Mouse (Mus musculus): ENCODE measurements at regions not wholly inside any gene's neighbourhood (a gene's known extent, or its start where the extent isn't known, plus 50 kb on each side); places are given as distances from the start of the nearest gene placed in this dataset.

- H3K27ac ChIP-seq (ENCODE audit: low read depth): no peak overlapping the region
- no peak overlapping the region for H3K4me2 ChIP-seq (ENCODE audit: low read length)
- no peaks in the 10 kb centered on the region for H3K27me3 ChIP-seq (replicated peaks; ENCODE audit: control insufficient read depth, insufficient read depth, low read length)
Observed at GRCm38 (mm10) chr4:124015323-124015722, 97.5 kb upstream of the 4930535I16Rik start.

GRCm38 (mm10) chr4:124012406-124012805, 94.6 kb upstream of the 4930535I16Rik start:
- ATAC-seq (replicated peaks; ENCODE audit: low FRiP score, low TSS enrichment, low read depth) (no peak), DNase-seq (ENCODE audit: low spot score) (no peak)
- H3K27me3 ChIP-seq (replicated peaks; ENCODE audit: control insufficient read depth, insufficient read depth, low read length): no peaks in the 10 kb centered on the region

More at GRCm38 (mm10) chr4:124015323-124015722, 97.5 kb upstream of the 4930535I16Rik start:
- Histone ChIP-seq H3K4me1 (replicated peaks; ENCODE audit: control insufficient read depth, insufficient read depth, low read length) (no peaks in the 10 kb centered on the region), H3K36me3 (ENCODE audit: control insufficient read depth, insufficient read depth, low read length) (no peaks in the 10 kb centered on the region), H3K9me3 (ENCODE audit: control insufficient read depth, low read length) (no peaks in the 10 kb centered on the region), H3K4me3 (ENCODE audit: low read depth, low read length) (no peak overlapping the region), H3K9ac (ENCODE audit: low read length) (no peak overlapping the region)
- no peak for DNase-seq (ENCODE audit: low spot score)
- WGBS: 15% methylated on average over 6 of the region's 6 CpGs
- no peak for ATAC-seq (replicated peaks; ENCODE audit: low FRiP score, low TSS enrichment, low read depth)

DNA sequence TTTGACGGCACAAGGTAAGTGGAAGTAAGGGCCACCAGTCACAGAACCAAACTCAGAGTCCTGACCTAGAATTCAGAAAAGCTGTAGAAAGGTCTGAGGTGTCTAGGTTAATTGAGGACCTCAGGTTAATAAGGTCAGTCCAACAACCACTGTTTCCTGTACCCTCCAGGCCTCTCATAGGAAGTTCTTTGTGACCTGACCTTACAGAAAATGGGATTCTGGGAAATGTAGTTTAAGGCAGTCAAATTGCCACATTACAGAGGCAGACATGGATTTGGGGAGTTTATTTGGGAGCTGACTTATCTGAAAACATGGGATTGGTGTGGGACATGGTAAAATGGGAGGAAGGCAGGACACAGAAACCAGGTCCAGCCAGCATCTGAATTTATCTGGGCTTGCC, 90.9 kb upstream of the 4930535I16Rik start:
- WGBS: 93% methylated on average over 1 of the region's 1 CpGs
- Histone ChIP-seq H3K4me2 (ENCODE audit: low read length) (no peak overlapping the region), H3K27me3 (replicated peaks; ENCODE audit: control insufficient read depth, insufficient read depth, low read length) (no peaks in the 10 kb centered on the region), H3K27ac (ENCODE audit: low read depth) (no peak overlapping the region), H3K36me3 (ENCODE audit: control insufficient read depth, insufficient read depth, low read length) (no peaks in the 10 kb centered on the region), H3K4me3 (ENCODE audit: low read depth, low read length) (no peak overlapping the region), H3K9ac (ENCODE audit: low read length) (no peak overlapping the region), H3K4me1 (replicated peaks; ENCODE audit: control insufficient read depth, insufficient read depth, low read length) (no peaks in the 10 kb centered on the region), H3K9me3 (ENCODE audit: control insufficient read depth, low read length) (no peaks in the 10 kb centered on the region)
- DNase-seq (ENCODE audit: low spot score) (no peak), ATAC-seq (replicated peaks; ENCODE audit: low FRiP score, low TSS enrichment, low read depth) (no peak)

More at GRCm38 (mm10) chr4:124012406-124012805, 94.6 kb upstream of the 4930535I16Rik start:
- no peaks in the 10 kb centered on the region for H3K36me3 ChIP-seq (ENCODE audit: control insufficient read depth, insufficient read depth, low read length)
- no peak overlapping the region for H3K27ac ChIP-seq (ENCODE audit: low read depth)
- H3K4me3 ChIP-seq (ENCODE audit: low read depth, low read length): no peak overlapping the region
- H3K9me3 ChIP-seq (ENCODE audit: control insufficient read depth, low read length): no peaks in the 10 kb centered on the region
- no peak overlapping the region for H3K4me2 ChIP-seq (ENCODE audit: low read length)
- no peak overlapping the region for H3K9ac ChIP-seq (ENCODE audit: low read length)
- no peaks in the 10 kb centered on the region for H3K4me1 ChIP-seq (replicated peaks; ENCODE audit: control insufficient read depth, insufficient read depth, low read length)
- WGBS: 41% methylated on average over 6 of the region's 6 CpGs

DNA sequence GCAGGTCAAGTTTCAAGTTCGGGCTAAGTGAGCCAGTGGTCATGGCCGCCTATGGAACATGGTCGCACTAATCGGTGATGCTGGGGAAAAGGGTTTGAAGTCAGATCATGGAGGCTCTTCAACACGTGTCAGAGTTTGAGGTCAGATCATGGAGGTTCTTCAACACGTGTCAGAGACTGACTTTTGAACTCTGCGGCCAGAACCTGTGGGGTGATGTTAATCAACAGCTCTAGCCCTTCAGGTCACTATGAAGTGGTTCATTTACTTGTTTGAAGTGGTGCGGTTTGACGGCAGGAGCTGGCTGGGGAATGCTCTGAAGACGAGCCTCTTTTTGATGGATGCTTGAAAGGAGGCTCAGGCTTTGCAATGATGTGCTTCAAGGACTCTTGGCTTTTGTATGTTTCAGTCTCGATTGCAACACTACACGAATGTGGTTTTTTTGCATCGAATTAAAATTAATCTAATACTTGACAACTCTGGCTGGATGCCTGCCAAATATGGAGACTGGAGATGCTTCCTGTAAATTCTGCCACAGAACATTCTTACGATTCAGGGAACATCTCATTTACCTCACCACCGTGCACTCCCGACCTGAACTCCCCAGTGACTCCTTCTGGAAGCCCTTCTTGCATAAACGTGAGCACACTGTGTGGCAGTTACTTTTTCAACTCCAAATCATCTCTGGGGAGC, 87.9 kb upstream of the 4930535I16Rik start:
- H3K27ac ChIP-seq (ENCODE audit: low read depth): no peak overlapping the region
- DNase-seq (ENCODE audit: low spot score): no peak
- H3K27me3 ChIP-seq (replicated peaks; ENCODE audit: control insufficient read depth, insufficient read depth, low read length): no peaks in the 10 kb centered on the region
- H3K4me3 ChIP-seq (ENCODE audit: low read depth, low read length): no peak overlapping the region
- WGBS: 54% methylated on average over 17 of the region's 17 CpGs
- no peaks in the 10 kb centered on the region for H3K4me1 ChIP-seq (replicated peaks; ENCODE audit: control insufficient read depth, insufficient read depth, low read length)
- no peak for ATAC-seq (replicated peaks; ENCODE audit: low FRiP score, low TSS enrichment, low read depth)
- H3K4me2 ChIP-seq (ENCODE audit: low read length): no peak overlapping the region
- no peaks in the 10 kb centered on the region for H3K36me3 ChIP-seq (ENCODE audit: control insufficient read depth, insufficient read depth, low read length)
- no peak overlapping the region for H3K9ac ChIP-seq (ENCODE audit: low read length)
- H3K9me3 ChIP-seq (ENCODE audit: control insufficient read depth, low read length): no peaks in the 10 kb centered on the region

DNA sequence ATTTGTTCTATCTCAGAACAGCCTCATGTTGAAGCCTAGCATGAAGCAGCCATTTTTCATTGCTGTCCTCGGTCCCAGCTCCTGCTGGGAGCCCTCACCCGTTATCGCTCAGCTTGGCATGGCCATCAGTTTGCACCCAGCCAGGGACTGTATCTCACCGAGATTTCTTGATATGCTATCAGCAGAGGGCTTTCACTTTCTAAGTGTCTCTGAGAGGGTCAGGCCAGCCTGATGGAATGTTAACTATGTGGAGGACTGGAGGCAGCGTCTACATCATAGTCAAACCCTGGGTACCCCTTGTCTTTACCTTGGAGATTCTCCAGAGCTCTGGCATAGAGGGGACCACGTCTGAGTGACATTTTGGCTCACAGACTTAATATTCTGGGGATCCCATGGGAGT, 84.9 kb upstream of the 4930535I16Rik start:
- Histone ChIP-seq H3K36me3 (ENCODE audit: control insufficient read depth, insufficient read depth, low read length) (no peaks in the 10 kb centered on the region), H3K4me3 (ENCODE audit: low read depth, low read length) (no peak overlapping the region), H3K4me1 (replicated peaks; ENCODE audit: control insufficient read depth, insufficient read depth, low read length) (no peaks in the 10 kb centered on the region), H3K4me2 (ENCODE audit: low read length) (no peak overlapping the region), H3K9ac (ENCODE audit: low read length) (no peak overlapping the region), H3K27me3 (replicated peaks; ENCODE audit: control insufficient read depth, insufficient read depth, low read length) (0 out of 2 replicates have a peak, but pooled peaks cover 2% of the 10 kb centered on the region), H3K9me3 (ENCODE audit: control insufficient read depth, low read length) (no peaks in the 10 kb centered on the region), H3K27ac (ENCODE audit: low read depth) (no peak overlapping the region)
- WGBS: 31% methylated on average over 6 of the region's 6 CpGs
- DNase-seq (ENCODE audit: low spot score) (no peak), ATAC-seq (replicated peaks; ENCODE audit: low FRiP score, low TSS enrichment, low read depth) (no peak)

GRCm38 (mm10) chr4:124002105-124002504, 84.3 kb upstream of the 4930535I16Rik start:
- 66% methylated on average over 7 of the region's 7 CpGs for WGBS
- no peak for DNase-seq (ENCODE audit: low spot score)
- Histone ChIP-seq H3K4me3 (ENCODE audit: low read depth, low read length) (no peak overlapping the region), H3K27me3 (replicated peaks; ENCODE audit: control insufficient read depth, insufficient read depth, low read length) (0 out of 2 replicates have a peak, but pooled peaks cover 2% of the 10 kb centered on the region), H3K27ac (ENCODE audit: low read depth) (no peak overlapping the region), H3K9ac (ENCODE audit: low read length) (no peak overlapping the region), H3K36me3 (ENCODE audit: control insufficient read depth, insufficient read depth, low read length) (no peaks in the 10 kb centered on the region), H3K4me2 (ENCODE audit: low read length) (no peak overlapping the region), H3K4me1 (replicated peaks; ENCODE audit: control insufficient read depth, insufficient read depth, low read length) (no peaks in the 10 kb centered on the region), H3K9me3 (ENCODE audit: control insufficient read depth, low read length) (no peaks in the 10 kb centered on the region)
- ATAC-seq (replicated peaks; ENCODE audit: low FRiP score, low TSS enrichment, low read depth): no peak

DNA sequence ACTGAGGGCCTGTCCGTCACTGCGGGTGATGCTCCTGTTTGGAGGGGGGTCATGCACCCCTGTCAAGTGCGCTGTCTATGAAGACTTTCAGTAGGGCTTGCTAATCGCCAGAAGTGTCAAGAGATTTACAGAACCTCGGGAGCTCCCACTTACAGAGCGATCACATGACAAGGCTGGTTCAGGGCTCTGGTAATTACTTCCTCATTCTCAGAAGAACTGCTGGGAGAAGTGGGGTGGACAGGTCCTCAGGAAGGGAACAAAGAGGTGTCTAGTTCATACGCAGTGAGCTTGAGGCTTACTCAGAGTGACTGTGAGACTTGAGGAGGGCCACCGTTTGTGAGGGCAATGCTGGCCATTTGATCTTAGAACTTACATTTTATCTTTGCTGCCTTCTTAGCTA, 78.0 kb upstream of the 4930535I16Rik start:
- no peaks in the 10 kb centered on the region for H3K9me3 ChIP-seq (ENCODE audit: control insufficient read depth, low read length)
- WGBS: 69% methylated on average over 8 of the region's 8 CpGs
- 0 out of 2 replicates have a peak, but pooled peaks cover 5% of the 10 kb centered on the region for H3K4me1 ChIP-seq (replicated peaks; ENCODE audit: control insufficient read depth, insufficient read depth, low read length)
- H3K4me3 ChIP-seq (ENCODE audit: low read depth, low read length): no peak overlapping the region
- H3K27me3 ChIP-seq (replicated peaks; ENCODE audit: control insufficient read depth, insufficient read depth, low read length): peaks cover 9% of the 10 kb centered on the region; the same call in 1 of the 2 replicates
- H3K4me2 ChIP-seq (ENCODE audit: low read length): no peak overlapping the region
- no peak overlapping the region for H3K9ac ChIP-seq (ENCODE audit: low read length)
- DNase-seq (ENCODE audit: low spot score) (no peak), ATAC-seq (replicated peaks; ENCODE audit: low FRiP score, low TSS enrichment, low read depth) (no peak)
- H3K36me3 ChIP-seq (ENCODE audit: control insufficient read depth, insufficient read depth, low read length): no peaks in the 10 kb centered on the region
- no peak overlapping the region for H3K27ac ChIP-seq (ENCODE audit: low read depth)

DNA sequence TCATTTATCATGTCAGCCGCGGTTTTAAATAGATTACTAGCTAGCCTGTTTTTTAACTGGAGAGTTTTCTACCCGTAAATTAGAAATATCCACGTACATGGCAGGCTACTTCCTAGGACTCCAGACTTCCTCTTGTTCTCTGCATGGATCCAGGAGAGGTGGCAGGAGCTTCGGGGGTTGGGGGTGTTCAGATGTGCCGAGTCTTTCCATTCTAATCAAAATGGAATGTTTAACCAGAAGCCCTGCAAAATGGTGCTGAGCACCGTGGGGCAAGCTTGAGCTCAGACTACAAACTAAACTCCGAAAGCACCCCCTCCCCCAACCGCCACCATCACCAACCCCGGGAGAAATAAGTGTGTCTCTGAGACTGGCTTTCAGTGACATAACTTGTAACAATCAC, 73.4 kb upstream of the 4930535I16Rik start:
- Histone ChIP-seq H3K27ac (ENCODE audit: low read depth) (no peak overlapping the region), H3K27me3 (replicated peaks; ENCODE audit: control insufficient read depth, insufficient read depth, low read length) (peaks cover 14% of the 10 kb centered on the region; the same call in 1 of the 2 replicates), H3K4me3 (ENCODE audit: low read depth, low read length) (peak overlapping the region; percentile 32), H3K4me1 (replicated peaks; ENCODE audit: control insufficient read depth, insufficient read depth, low read length) (0 out of 2 replicates have a peak, but pooled peaks cover 9% of the 10 kb centered on the region), H3K9ac (ENCODE audit: low read length) (no peak overlapping the region; the same call in 1 of the 2 replicates), H3K36me3 (ENCODE audit: control insufficient read depth, insufficient read depth, low read length) (no peaks in the 10 kb centered on the region), H3K4me2 (ENCODE audit: low read length) (peak overlapping the region; percentile 74), H3K9me3 (ENCODE audit: control insufficient read depth, low read length) (no peaks in the 10 kb centered on the region)
- no peak for ATAC-seq (replicated peaks; ENCODE audit: low FRiP score, low TSS enrichment, low read depth)
- 6% methylated on average over 10 of the region's 10 CpGs for WGBS
- peak; percentile 60 for DNase-seq (ENCODE audit: low spot score)

Data from intestine, embryonic 14.5 days (tissue).